Mouse (Mus musculus): ENCODE measurements around the gene Cobll1.

Gene Cobll1

DNA sequence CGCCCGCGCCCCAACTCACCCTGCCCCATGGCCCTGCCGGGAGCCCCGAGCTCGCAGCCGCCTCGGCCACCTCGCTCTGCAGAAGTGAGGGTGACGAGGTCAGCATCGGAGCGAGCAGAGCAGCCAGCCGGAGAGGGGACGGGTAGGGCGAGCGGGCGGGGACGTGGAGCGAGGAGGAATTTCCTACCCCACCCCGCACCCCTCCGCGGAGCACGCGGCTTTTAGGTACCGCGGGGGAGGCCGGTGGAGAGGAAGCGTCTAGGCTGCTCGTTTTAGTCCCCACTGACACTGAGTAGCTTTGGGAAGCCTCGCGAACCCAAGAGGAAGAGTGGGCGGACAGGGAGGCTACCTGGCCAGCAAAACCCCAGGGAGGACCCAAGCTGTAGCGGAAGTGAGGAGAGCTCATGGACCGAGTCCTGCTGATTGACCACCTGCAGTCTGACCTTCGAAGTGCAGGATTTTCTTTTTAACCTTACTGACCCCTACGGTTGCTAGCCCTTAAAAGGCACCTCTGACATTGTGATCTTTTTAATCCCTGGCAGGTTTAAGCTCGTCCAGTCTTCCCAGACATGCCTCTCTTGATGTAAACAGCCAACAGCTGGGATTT is at the start of gene Cobll1:
Gene Cobll1, minus strand, starts transcription at position 440 of the 607 bp plus-strand sequence.
- DNase-seq (ENCODE audit: low read depth, low spot score) = peak; percentile 70

DNA sequence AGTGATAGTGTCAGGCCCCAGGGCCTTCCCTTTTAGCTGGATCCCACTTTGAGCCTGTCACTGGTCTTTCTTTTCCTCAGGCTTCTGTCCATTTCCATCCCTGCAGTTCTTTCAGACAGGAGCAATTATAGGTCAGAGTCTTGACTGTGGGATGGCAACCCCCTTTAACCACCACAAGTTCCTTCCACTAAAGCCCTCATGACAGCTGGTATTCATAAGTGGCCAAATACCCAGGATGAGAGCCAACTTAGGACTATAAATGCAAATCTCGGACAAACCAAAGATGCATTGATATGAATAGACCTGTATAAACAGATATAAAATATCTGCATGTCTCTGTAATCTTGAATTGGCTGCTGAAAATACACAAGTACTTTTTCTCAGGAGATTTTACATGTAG is 49.5 kb upstream of the Cobll1 start:
- DNase-seq (ENCODE audit: low read depth, low spot score) = no peak

DNA sequence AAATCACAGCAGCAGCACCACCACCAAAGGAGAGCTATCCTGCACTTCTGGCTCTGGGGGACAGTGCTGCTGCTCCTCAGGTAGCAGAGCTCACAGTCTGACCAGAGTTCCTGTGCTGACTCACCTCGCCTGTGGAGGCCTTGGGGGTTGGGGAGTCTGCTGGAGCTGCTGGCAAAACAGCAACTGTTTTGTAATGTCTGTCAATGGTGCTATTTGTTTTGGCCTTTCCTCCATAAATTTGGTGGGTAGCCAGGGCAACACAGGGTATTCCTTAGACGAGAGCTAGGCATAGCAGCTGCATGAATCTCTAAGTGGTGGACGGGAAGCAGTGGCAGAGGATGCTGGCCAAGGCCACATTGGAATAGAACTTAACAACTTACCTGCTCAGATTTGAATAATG is 46.2 kb upstream of the Cobll1 start:
- DNase-seq (ENCODE audit: low read depth, low spot score) = no peak

DNA sequence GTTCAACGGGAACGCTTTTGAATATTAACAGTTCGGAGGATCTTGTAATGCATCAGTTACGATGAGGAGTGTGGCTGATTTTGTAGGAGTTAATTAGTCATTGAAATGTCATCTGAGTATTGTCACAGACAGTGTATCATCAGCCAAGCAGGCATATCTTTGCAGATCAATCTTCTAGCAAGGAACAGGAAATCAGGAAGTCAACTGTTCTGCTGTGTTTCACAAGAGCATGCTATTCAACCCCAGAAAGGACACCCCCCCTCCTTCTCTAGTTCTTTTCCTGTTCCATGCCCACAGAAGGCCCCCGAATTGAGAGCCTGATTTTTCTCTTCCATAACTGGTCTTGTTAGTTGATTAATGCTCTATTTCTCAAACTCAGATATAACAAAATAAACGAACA is 43.8 kb upstream of the Cobll1 start:
- DNase-seq (ENCODE audit: low read depth, low spot score) = no peak

DNA sequence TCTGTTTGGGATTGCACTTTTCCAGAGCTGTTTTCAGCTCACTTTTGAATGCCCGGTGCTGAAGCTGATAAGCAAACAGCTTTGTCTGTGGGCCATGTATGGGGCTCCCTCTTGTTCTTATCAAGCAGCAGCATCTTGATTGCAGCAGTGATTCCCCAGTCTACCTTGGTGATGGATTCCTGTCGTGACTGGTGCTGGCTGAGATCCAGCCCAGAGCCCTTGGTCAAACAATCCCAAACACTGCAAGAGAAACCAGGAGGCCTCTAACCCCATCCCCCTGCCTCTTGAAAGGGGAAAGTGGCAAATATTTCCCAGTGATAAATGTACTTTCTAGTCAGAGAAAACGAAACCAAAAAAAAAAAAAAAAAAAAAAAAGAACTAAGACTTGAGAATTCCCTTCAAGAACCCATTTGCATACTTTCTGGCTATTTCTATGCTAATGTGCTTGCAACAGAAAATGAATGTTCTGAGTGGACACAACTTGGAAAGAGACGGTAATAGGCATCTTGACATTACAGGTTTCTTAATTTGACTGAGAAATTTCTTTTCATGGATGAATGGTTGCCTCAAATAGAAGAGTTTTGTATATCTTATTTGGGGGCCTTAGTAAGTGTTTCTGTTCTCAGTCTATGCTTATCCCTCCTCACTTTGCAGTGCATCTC is 40.0 kb upstream of the Cobll1 start:
- no peak for DNase-seq (ENCODE audit: low read depth, low spot score)

DNA sequence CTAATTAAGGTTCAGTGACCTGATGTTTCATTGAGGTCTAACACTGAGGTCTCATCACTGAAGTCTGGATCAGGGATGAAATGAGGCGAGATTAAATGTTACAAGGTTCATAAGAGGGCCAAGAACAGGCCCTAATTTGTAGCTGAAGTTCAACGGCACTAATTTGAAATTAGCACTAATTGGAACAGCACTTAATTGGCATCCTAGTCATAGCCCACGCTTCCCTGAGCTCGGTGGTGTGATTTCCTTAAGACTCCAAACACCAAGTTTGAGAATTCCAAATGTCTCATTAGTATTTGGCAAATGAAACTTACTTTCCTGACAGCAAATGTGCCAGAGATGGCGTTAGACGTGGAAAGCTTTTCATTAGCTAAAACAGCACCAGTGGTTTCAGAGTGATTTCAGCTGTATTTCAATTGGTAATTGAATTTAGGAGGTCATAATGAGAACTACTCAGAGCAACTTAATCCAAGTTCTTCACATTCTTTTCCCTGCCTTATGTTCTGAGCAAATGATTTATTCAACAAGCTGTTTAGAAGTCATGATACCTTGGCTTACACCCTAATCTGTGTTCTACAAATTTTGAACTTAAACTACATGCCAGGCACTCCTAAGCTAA is 36.3 kb upstream of the Cobll1 start:
- DNase-seq (ENCODE audit: low read depth, low spot score) = no peak

DNA sequence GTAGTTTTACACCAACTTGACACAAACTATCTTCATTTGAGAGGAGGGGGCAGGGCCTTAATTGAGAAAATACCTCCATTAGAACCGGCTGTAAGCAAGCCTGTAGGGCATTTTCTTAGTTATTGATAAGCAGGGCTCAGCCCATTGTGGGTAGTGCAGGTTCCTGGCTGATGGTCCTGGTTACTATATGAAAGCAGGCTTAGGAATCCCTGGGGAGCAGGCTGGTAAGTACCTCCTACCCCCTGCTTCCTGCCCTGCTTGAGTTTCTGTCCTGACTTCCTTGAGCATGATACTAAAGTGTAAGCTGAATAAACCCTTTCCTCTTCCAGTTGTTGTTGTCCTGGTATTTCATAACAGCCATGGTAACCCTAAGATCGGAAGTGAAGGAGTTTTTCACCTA is 34.7 kb upstream of the Cobll1 start:
- DNase-seq (ENCODE audit: low read depth, low spot score) = no peak

DNA sequence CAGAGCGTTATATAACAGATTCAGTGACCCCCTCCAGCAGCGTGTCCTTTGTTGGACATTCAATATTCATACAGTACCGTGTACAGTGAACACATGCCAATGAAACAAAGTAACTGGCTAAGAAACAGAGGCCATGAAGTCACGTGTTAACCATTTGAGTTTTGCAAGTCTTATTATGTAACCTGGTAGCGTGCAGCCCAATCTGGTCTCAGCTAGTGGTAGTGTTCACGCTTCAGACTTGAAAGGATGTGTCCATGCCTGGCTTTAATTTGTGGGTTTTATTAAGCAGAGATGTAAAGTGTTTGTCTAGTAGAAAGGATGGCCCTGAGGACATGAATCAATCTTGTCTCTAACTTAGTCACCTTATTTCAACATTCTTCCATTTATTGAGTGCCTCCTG is 29.5 kb upstream of the Cobll1 start:
- DNase-seq (ENCODE audit: low read depth, low spot score) = no peak

DNA sequence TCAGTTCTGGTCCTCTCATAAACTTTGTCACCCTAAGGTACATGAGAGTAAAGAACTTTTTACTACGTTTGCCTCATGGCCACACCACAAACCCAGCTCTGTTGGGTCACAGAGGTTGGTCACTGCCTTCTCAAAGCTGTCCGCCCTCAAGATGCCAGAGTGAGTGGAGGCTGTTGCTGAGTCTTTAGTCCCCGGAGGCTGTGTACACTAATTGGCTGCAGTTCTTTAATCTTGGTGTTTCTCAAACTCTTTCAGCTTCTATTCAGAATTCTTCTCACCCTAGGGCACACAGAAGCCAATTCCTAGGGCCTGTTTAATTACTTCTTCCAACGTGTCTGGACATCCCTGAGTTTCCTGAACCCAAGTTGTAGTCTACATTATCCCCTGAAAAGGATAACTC is 28.6 kb upstream of the Cobll1 start:
- no peak for DNase-seq (ENCODE audit: low read depth, low spot score)

DNA sequence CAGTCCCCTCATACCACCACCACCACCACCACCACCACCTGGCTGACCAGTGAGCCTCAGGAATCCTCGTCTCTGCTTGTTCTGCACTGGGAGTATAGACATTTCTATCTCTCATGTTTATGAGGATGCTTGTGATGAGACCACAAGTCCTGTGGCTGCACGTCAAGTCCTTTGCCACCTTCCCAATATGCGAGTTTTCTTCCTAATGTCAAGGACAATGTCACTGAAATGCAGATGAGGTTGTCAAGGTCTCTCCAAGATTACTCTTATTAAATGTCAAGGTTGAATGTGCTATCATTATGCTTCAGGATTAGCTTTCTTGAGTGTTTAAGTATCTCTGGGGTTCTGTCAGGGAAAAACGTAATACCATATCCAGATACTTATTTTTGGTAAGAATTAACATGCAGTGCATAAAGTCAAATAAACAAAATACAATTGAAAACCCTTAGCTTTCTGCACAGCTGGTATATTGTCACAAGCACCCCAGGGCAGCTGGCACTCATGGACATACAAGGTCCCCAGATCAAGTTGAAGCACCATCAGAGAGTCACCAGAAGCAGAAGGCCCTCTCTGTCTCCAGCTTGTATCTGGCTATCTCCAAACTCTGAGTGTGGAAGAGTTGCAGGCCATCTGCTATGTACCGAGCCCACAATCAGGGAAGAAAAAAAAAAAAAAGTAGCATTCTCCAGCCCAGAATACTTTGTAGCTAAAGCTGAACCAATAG is 27.5 kb upstream of the Cobll1 start:
- no peak for DNase-seq (ENCODE audit: low read depth, low spot score)

DNA sequence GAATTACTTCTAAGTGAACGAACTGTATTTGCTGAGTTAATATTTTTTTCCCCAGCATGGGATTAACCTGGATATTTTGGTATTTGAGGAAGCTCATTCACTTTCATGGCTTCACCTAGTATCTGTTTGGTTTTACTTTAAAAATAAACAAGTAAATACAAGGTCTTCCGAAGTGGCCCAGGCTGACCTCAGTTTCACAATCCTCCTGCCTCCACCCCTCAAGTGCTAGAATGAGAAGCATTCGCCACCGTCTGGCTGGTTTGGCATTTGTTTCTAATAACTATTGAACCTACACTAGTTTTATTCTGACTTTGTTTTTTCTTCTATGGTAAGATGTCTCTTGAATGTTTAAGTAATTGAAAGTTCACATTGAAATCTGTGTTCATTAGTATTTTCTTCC is 23.0 kb upstream of the Cobll1 start:
- no peak for DNase-seq (ENCODE audit: low read depth, low spot score)

DNA sequence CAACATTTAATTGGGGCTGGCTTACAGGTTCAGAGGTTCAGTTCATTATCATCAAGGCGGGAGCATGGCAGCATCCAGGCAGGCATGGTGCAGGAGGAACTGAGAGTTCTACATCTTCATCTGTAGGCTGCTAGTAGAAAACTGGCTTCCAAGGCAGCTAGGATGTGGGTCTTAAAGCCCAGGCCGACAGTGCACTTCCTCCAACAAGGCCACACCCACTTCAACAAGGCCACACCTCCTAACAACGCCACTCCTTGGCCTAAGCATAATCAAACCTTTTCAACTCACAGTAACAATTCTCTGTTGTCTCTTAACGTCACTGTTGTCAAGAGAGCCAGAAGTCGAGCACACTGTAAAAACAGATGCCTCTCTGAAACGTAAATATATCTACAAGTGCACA is 21.6 kb upstream of the Cobll1 start:
- DNase-seq (ENCODE audit: low read depth, low spot score) = peak; percentile 35

DNA sequence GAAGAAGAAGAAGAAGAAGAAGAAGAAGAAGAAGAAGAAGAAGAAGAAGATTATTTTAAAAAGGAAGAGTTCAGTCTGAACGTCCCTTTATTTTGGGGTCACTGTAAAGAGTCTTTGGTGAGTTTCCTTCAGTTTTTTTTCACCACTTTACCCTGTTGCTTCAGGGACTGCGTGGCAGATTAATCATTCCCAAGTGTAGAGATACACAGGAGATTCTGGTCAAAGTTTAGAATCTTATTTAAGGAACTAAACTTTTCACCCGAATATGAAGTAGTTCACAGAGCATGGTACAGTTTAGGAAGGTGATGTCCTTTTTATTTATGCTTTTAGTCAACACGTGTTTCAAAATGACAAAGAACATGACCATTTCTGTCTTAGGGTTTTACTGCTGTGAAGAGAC is 21.2 kb upstream of the Cobll1 start:
- DNase-seq (ENCODE audit: low read depth, low spot score) = peak; percentile 10

DNA sequence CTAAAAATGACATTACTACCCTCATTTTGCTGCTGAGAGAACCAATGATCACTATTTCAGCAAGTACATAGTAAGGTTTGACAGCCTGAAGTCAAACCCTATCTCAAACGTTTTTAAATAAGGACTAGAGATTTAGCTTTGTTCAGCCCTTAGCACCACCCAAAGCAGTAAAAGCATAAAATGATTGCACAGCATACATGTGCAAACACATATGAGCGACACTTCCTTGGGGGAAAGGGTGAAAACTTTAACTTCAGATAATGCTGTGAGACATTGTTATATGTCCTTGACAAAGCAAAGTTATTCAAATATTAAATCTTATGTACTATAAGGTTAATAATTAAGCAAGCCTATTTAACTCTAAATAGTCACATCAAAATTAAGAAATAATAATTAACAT is 18.2 kb upstream of the Cobll1 start:
- DNase-seq (ENCODE audit: low read depth, low spot score) = no peak

DNA sequence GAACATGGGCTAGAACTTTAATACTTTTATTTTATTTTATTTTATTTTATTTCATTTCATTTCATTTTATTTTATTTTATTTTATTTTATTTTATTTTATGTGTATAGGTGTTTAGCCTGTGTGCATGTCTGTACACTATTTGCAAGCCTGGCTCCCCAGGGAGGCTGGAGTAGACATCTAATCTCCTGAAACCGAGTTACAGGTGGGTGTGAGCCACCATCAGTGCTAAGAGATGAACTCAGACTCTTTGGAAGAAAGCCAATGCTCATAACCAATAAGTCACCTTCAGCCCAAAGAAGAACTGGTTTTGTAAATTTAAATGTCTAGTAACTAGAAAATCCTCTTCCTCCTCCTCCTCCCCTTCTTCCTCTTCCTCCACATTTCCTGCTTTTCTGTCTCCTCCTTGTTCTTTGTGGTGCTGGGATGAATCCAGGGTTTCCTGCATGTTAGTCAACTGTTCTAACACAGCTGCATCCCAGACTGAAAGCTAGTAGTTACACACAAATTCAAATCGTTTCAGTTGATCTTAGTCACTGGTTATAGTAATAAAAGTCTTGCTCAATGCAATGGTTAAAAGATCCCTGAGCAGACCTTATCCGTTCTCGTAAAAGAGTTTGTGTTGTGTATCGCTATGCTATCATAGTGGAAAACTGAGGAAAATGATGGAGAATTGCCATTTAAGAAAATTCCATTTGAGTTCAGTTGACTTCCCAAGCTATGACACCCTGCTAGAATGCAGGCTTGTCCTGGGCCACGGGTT is 17.5 kb upstream of the Cobll1 start:
- DNase-seq (ENCODE audit: low read depth, low spot score) = no peak

DNA sequence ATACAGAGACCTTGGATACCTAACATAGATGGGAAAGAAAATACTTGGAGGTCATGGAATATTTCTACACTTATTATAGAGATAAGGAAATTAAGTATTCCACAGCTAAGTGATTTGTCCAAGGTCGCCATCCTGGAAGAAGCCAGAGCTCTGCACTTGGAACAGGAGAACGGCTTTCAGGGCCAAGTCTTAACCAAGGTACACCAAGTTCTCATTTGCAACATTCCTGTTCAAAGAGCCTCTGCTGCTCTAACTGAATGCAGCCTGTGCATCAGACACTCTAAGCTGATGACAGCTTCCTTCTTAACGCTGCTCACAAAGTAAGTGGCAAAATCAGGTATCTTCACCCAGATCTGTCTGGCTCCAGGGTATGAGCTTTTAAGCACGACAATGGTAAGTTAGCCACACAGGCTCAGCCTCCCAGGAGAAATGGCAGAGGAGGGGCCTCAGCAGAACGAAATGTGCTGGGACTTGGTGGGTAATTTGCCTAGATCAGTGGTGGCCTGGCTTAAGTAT is 11.4 kb upstream of the Cobll1 start:
- no peak for DNase-seq (ENCODE audit: low read depth, low spot score)

DNA sequence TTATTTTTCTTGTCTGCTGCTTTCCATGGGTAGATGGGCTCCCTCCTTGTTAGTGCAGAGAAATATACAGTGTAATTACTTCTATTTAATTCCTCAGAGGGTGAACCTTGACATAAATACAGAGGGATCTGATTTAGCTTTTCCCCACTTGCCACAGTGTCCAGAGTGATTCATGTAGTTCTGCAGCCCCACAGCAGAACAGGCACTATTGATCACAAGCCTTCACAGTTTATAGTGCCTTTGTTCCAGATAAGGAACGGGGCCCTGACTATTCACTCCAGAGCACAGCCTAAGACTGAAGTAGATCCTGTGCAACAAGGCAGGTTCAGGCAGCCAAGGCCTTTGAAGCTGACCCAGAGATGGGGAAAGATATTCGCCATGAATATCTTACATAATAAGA is 10.4 kb upstream of the Cobll1 start:
- no peak for DNase-seq (ENCODE audit: low read depth, low spot score)

DNA sequence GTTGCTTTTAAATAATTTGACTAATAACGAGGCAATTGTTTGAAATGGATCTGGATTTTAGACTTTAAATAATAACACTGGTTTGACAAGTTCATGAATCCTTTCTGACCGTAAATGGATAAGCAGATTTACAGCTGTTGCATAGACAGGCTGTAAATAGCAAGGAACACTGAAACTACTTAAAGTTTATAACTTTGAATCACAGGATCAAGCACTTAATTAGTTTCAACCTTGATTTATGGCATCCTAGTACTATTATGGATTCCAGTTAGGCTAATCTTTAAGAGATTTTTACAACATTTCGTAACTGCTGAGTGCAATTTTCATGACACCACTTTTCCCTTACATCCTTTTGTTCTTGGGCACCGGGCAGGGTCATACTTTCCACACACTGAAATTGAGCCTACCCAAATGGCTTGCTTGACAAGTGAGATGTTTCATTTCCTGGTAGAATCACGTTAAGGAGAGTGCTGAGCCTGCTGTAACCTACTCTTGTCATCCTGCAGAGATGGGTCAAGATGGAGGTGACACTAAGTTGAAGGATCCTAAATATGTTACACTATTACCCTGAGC is 1.1 kb upstream of the Cobll1 start:
- DNase-seq (ENCODE audit: low read depth, low spot score) = no peak

DNA sequence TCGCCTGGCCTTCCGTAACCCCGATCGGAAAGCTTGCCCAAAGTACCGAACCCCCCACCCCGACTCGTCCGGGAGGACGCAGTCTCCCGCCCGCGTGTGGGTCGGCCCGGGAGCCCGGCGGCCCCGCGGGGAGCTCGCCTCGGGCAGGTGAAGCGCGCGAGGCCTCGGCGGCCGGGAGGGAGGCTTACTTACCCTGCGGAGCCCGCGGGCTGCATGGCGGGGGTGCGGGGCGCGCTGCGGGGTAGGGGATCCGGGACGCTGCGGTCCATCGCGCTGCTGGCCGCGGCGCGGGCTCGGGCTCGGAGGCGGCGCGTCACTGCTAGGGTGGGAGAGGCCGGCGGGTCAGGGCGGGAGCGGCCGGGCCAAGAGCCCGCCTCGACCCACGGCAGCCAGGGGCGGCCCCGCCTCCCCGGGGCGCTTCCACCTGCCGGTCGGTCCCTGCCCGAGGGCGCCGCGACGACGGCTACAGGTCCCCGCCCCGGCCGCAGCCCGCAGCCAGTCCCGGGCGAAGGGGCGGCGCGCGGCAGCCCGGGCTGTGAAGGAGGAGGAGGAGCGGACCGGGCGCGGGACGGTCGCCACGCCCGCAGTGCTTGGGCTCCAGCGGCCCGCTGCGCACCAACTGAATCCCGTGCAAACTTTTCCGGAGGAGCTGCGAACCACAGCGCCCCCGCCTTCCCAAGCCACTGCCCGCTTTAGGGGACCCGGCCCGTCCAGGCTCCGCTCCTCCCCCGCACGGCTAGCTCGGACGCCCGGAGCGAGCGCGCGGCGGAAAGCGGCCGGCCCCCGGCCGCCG is 836 bp downstream of the Cobll1 start:
- peak; percentile 80 for DNase-seq (ENCODE audit: low read depth, low spot score)

DNA sequence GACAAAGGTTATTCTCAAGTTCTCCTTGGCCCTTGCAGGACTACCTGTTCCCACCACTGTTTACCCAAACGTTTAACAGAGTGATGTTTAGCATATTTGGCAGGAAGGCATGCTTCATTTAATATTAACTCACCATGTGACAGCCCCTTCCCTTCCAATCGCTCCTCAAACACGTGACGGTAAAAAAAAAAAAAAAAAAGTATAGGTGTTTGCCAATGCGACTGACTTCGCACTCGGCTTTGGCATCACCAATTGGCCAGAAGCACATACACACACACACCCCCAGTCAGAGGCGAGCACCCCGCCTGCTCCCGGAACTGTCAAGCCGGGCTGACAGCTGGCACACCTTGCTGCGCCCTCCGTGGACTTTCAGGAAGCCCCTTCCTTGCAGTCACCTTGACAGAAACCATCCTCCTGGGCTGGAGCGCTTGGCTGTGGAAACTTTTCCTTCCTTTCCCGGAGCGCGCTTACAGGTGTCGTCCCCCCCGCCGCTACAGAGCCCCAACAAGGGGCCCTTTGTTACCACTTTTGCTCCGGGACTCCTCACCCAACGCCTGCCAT is 1.5 kb downstream of the Cobll1 start:
- peak; percentile 62 for DNase-seq (ENCODE audit: low read depth, low spot score)
